Mouse (Mus musculus): ENCODE measurements around the gene Uqcc3. TPM values are rescaled to one million over a fixed set of nuclear protein-coding genes. Genes with fewer than 3 reads are reported as not detected.

Gene Uqcc3
- polyA plus RNA-seq (2012; rRNA removed), result 14.0 and 19.2 TPM in 2 replicates

DNA sequence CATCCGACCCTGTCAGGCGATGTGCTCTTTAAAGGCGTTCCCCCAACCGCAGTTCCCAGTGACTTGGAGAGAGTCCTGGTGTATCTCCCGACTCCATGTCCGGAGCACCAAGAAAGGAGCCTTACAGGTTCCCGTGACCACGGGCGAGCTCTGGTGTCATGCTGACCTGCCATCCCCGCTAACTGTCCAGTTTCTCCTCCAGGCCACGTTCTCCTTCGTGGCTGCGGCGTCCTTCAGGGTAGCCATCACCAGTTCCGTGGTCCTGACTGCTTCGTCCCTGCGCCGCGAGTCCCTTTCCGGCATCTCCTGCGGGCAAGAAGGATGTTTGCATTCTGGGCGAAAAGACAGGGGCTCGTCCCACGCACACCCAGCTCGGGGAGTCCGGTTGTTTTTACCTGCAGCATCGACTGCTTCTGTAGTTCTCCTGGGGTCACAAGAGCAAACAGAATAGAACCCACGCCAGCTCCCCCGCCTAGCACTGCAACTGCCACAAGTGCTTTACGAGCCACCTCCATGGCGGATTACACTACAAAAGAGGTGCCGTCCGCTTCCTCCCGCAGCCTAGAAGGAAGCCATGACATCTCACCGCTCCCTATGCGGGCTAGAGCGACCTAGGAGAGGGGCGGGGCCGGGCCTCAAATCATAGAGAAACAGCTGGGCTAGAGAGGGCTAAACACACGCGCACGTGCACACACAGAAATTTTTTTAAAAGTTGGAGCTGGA, at the start of gene Uqcc3:
Gene Uqcc3 (minus strand): TSS at position 613 of the 723 bp plus-strand sequence.
- TF ChIP-seq CTCF (IDR thresholded peaks at IDR 0.05; ENCODE audit: extremely low read depth, insufficient read length, insufficient replicate concordance, low read depth, low read length), result no peak
- peak; percentile 82; the same call in 1 of the 2 replicates for TF ChIP-seq POLR2A (IDR thresholded peaks at IDR 0.05; ENCODE audit: low read depth, low read length)
- Histone ChIP-seq H3K4me3 (ENCODE audit: low read depth, low read length) (peak within 1 kb of the TSS; percentile 84), H3K27me3 (ENCODE audit: control insufficient read depth, insufficient read depth, low read length) (no peaks in the 10 kb centered on the region), H3K27ac (ENCODE audit: insufficient read depth, low read depth, low read length) (peak within 1 kb of the TSS; percentile 45), H3K36me3 (ENCODE audit: control insufficient read depth, insufficient read depth, low read length) (peaks cover 9% of the 10 kb centered on the region), H3K4me1 (ENCODE audit: control insufficient read depth, insufficient read depth, insufficient read length, low read length) (no peaks in the 10 kb centered on the region)
- WGBS, result under 1% methylated on average over 42 of the region's 42 CpGs

DNA sequence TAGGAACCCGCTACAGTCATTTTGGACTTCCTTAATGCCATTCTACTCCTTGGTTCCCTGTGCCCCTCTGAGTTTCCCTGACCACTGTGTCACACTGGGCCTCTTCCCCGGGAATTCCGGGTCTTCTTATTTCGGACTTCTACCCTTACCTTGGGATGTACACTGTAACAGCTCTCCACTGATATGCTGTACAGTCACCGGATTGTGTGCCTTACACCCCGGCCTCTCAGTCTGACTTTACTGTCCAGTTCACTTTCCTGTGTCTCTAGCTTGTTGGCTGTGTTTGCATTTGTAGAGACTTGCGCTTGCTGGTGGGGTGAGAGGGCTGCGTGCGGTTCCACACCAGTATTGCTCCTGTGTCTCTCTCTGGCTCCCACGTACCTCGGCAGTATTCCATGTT, 49.4 kb upstream of the Uqcc3 start:
- WGBS, result 3% methylated on average over 11 of the region's 11 CpGs
- H3K36me3 ChIP-seq (ENCODE audit: control insufficient read depth, insufficient read depth, low read length), result peaks cover 14% of the 10 kb centered on the region; the same call in 1 of the 2 replicates
- no peak for TF ChIP-seq POLR2A (IDR thresholded peaks at IDR 0.05; ENCODE audit: low read depth, low read length)
- TF ChIP-seq CTCF (IDR thresholded peaks at IDR 0.05; ENCODE audit: extremely low read depth, insufficient read length, insufficient replicate concordance, low read depth, low read length), result no peak
- no peaks in the 10 kb centered on the region for H3K27me3 ChIP-seq (ENCODE audit: control insufficient read depth, insufficient read depth, low read length)
- peak overlapping the region; percentile 95 for H3K4me3 ChIP-seq (ENCODE audit: low read depth, low read length)
- peaks cover 9% of the 10 kb centered on the region for H3K4me1 ChIP-seq (ENCODE audit: control insufficient read depth, insufficient read depth, insufficient read length, low read length)
- H3K27ac ChIP-seq (ENCODE audit: insufficient read depth, low read depth, low read length), result 0 out of 2 replicates have a peak overlapping the region, but pooled peaks have one; percentile 77

DNA sequence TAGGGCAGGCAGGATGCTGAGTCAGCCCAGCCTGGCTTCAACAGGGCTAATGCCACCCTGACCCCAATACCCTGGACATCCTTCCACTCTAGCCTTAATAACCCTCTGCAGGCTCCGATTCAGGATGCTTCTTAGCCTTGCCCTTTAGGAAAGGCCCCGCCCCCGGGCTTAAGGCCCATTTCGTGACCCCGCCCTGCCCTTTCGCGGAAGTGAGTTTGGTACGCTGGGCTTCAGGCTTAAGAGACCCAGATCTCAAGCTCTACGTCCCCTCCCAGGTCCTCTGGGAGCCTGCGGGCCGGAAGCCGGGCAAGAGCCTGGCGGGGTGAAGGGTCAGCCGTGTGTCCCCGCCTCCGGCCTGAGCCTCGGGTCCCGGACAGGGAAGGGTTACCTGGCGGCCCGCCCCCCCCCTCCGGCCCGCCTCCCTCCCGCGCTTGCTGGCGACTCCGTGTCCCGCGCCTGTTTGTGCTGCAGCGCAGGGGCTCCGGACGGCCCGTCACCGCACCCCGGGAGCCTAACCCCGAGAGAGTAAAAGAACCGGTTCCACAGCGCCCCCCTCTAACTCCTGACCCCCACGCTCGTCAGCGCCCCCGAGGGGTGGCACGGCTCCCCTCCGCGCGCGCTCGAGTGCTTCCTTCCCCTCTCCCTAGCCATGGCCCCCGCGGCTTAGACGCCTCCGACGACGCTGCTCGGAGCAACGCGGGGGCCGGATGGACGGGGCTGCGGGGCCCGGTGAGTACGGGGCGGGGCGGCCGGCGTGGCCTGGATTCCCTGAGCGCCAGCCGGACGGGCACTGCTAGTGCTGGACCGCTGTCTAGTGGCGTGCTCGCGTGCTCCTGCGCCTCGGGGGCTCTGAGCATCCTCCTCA, 48.7 kb upstream of the Uqcc3 start, which contains the start of the genes Rom1 and Eml3:
Gene Rom1 (minus strand): TSS at position 133 of the 865 bp plus-strand sequence.
Gene Eml3 (plus strand): TSS at position 329 of the 865 bp plus-strand sequence.
- Histone ChIP-seq H3K4me3 (ENCODE audit: low read depth, low read length) (peak within 1 kb of the TSS; percentile 95), H3K36me3 (ENCODE audit: control insufficient read depth, insufficient read depth, low read length) (peaks cover 9% of the 10 kb centered on the region; the same call in 1 of the 2 replicates), H3K27ac (ENCODE audit: insufficient read depth, low read depth, low read length) (peak within 1 kb of the TSS; percentile 77), H3K4me1 (ENCODE audit: control insufficient read depth, insufficient read depth, insufficient read length, low read length) (peaks cover 9% of the 10 kb centered on the region), H3K27me3 (ENCODE audit: control insufficient read depth, insufficient read depth, low read length) (no peaks in the 10 kb centered on the region)
- under 1% methylated on average over 73 of the region's 74 CpGs for WGBS
- TF ChIP-seq CTCF (IDR thresholded peaks at IDR 0.05; ENCODE audit: extremely low read depth, insufficient read length, insufficient replicate concordance, low read depth, low read length) (no peak), POLR2A (IDR thresholded peaks at IDR 0.05; ENCODE audit: low read depth, low read length) (0 out of 2 replicates have a peak, but pooled peaks have one; percentile 49)

GRCm38 (mm10) chr19:8928689-8929223, 48.0 kb upstream of the Uqcc3 start:
- Histone ChIP-seq H3K27ac (ENCODE audit: insufficient read depth, low read depth, low read length) (peak overlapping the region; percentile 77; the same call in 1 of the 2 replicates), H3K4me3 (ENCODE audit: low read depth, low read length) (peak overlapping the region; percentile 95), H3K4me1 (ENCODE audit: control insufficient read depth, insufficient read depth, insufficient read length, low read length) (peaks cover 9% of the 10 kb centered on the region), H3K27me3 (ENCODE audit: control insufficient read depth, insufficient read depth, low read length) (no peaks in the 10 kb centered on the region), H3K36me3 (ENCODE audit: control insufficient read depth, insufficient read depth, low read length) (peaks cover 7% of the 10 kb centered on the region; the same call in 1 of the 2 replicates)
- WGBS, result 28% methylated on average over 16 of the region's 16 CpGs
- TF ChIP-seq CTCF (IDR thresholded peaks at IDR 0.05; ENCODE audit: extremely low read depth, insufficient read length, insufficient replicate concordance, low read depth, low read length) (no peak), POLR2A (IDR thresholded peaks at IDR 0.05; ENCODE audit: low read depth, low read length) (no peak)

- TF ChIP-seq POLR2A (IDR thresholded peaks at IDR 0.05; ENCODE audit: low read depth, low read length) (no peak), CTCF (IDR thresholded peaks at IDR 0.05; ENCODE audit: extremely low read depth, insufficient read length, insufficient replicate concordance, low read depth, low read length) (no peak)
- Histone ChIP-seq H3K4me3 (ENCODE audit: low read depth, low read length) (no peak overlapping the region), H3K27ac (ENCODE audit: insufficient read depth, low read depth, low read length) (no peak overlapping the region), H3K36me3 (ENCODE audit: control insufficient read depth, insufficient read depth, low read length) (peaks cover 7% of the 10 kb centered on the region; the same call in 1 of the 2 replicates), H3K4me1 (ENCODE audit: control insufficient read depth, insufficient read depth, insufficient read length, low read length) (peaks cover 9% of the 10 kb centered on the region), H3K27me3 (ENCODE audit: control insufficient read depth, insufficient read depth, low read length) (no peaks in the 10 kb centered on the region)
- 88% methylated on average over 12 of the region's 12 CpGs for WGBS
Observed at GRCm38 (mm10) chr19:8927891-8928525, 47.3 kb upstream of the Uqcc3 start.

DNA sequence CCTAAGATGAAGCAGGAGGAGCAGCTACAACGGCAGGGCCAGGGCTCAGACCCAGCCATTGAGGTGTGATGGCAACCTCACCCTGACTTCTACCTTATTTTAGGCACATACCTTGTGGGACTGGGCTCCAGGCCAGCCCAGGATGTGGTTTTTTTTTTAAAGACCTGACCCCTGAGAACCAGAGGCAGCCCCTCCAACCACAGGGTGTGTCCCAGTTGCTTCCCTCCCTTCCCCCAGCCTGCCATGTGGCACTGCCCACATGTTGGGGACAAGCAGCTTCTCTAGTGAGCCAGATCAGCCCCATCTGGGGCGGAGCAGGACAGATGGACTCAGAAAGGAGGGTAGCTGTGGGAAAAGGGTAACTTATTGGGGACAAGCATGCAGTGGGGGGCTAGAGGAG, 46.0 kb upstream of the Uqcc3 start:
- Histone ChIP-seq H3K36me3 (ENCODE audit: control insufficient read depth, insufficient read depth, low read length) (peaks cover 9% of the 10 kb centered on the region; the same call in 1 of the 2 replicates), H3K4me1 (ENCODE audit: control insufficient read depth, insufficient read depth, insufficient read length, low read length) (peaks cover 9% of the 10 kb centered on the region), H3K27ac (ENCODE audit: insufficient read depth, low read depth, low read length) (no peak overlapping the region), H3K4me3 (ENCODE audit: low read depth, low read length) (no peak overlapping the region), H3K27me3 (ENCODE audit: control insufficient read depth, insufficient read depth, low read length) (no peaks in the 10 kb centered on the region)
- no peak for TF ChIP-seq POLR2A (IDR thresholded peaks at IDR 0.05; ENCODE audit: low read depth, low read length)
- no peak for TF ChIP-seq CTCF (IDR thresholded peaks at IDR 0.05; ENCODE audit: extremely low read depth, insufficient read length, insufficient replicate concordance, low read depth, low read length)
- WGBS, result 79% methylated on average over 2 of the region's 2 CpGs

All from small intestine, adult 2 months (tissue).